Mouse (Mus musculus): Measurements from ENCODE around the gene Gm5800.
"Not testable (repeated sequence)": the region's sequence is repeated elsewhere in the genome, so short reads cannot be mapped to it uniquely, and the experiment has no call there.

The Gm5800 gene

GRCm38 (mm10) chr14:51717083-51717482, at the start of gene Gm5800:
Gene Gm5800, minus strand, starts transcription at chr14:51717183.
- no peak for DNase-seq

- no peak for DNase-seq
Measured at GRCm38 (mm10) chr14:51755944-51756343, 39.0 kb upstream of the Gm5800 start.

DNA sequence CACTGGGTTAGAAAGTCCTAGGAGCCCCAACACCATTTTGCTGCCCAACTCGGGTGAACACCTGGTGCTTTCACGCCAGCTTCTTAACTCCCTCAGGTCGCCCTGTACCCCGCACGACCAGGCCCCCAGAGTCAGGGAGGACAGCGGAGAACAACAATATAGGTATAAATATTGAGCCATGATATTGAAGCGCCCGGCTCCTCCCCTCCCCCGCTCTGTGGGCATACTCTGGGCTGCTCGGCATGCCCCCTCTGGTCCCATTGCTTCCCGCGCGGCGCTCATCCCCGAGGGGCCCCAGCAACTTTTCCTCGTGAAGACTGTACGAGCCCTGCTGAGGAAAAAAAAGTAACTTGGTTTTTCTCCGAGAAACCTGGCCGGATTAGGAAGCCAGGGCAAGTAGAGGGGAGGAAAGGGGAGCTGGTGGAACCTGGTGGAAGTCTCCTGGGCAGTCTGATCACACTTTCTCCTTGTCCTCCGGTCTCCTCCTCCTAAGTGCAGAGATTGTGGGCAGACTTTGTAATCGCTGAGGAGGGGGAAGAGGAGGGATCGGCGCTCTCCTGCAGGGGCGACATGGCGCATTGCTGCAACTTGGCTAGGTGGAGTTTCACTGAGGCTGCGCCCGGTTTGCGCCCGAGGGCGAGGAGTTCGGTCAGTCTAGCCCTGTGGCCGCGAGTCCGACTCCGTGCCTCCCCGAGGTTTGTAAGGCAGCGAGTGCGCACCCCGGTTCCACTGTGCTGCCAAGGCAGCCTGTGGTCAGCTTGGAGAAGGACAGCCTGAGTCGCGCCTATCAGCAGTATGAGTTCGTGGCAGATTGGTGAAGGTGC, 23.6 kb upstream of the Gm5800 start:
- peak in 1 of 2 experiments; percentile 29 for DNase-seq

- peak in 1 of 2 experiments; percentile 1 for DNase-seq
Measured at GRCm38 (mm10) chr14:51739150-51739993, 22.4 kb upstream of the Gm5800 start.

- DNase-seq = peak in 1 of 2 experiments; percentile 3
Measured at GRCm38 (mm10) chr14:51738411-51739149, 21.6 kb upstream of the Gm5800 start.

GRCm38 (mm10) chr14:51737967-51738366, 21.0 kb upstream of the Gm5800 start:
- no peak for DNase-seq

GRCm38 (mm10) chr14:51695368-51695767, 21.6 kb downstream of the Gm5800 start, which contains the start of gene Gm17079:
Gene Gm17079, minus strand, starts transcription at chr14:51695468.
- not testable (repeated sequence) for DNase-seq

DNA sequence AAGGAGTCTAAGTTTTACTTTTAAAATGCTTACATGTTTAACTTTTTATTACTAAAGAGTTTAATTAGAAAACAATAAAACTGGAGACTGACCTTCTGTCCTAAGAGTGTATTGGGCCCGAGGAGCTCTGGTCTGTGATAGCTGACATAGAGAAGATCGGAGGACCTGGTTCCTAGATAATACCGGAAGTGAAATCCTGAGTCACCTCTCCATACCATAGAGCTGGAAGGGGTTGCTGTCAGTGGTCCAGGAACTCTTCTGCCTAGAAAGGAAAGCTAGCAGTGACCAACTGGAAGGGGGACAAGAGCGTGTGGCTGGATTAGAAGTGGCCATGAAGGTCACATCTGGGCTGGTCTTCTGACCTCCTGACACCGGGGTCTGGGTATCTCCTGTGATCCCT, 39.7 kb downstream of the Gm5800 start:
- DNase-seq = no peak
